Mouse (Mus musculus): ENCODE data around the gene Tra2b. TPM values are rescaled to one million over a fixed set of nuclear protein-coding genes. Genes with fewer than 3 reads are reported as not detected.
"Not testable (repeated sequence)": the region's sequence is repeated elsewhere in the genome, so short reads cannot be mapped to it uniquely, and the experiment has no call there.

The Tra2b gene
- polyA plus RNA-seq, 3 experiments from 2014 or later: 282 to 459 (median 451) TPM

DNA sequence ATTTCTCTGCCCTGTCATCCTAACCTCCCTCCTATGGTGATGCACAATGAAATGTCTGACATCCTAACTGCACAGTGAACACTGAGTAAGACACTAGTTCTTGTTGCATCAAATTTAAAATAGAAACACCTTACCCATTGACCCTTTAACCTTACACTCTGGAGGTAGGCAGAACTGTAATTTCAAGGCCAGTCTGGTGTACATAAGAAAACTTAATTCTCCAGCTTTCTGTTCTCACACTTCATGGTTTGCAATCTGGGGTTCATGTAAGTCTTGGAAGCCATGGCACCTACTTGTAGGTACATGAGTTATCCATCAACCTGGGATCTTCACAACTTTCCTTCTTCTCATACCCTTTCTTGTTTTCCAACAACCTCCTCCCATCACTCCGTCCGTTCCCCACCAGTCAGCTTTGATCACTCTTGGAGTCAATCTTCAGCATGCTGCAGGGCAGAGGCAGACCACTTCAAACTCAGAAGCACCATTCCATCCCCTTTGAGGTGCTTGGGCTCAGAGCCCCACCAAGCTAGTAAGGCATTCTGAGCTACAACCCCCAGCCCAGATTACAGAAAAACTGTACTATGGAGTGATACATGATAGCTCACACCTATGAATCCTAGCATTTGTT, 23.5 kb downstream of the Tra2b start:
- ATAC-seq: no peak

DNA sequence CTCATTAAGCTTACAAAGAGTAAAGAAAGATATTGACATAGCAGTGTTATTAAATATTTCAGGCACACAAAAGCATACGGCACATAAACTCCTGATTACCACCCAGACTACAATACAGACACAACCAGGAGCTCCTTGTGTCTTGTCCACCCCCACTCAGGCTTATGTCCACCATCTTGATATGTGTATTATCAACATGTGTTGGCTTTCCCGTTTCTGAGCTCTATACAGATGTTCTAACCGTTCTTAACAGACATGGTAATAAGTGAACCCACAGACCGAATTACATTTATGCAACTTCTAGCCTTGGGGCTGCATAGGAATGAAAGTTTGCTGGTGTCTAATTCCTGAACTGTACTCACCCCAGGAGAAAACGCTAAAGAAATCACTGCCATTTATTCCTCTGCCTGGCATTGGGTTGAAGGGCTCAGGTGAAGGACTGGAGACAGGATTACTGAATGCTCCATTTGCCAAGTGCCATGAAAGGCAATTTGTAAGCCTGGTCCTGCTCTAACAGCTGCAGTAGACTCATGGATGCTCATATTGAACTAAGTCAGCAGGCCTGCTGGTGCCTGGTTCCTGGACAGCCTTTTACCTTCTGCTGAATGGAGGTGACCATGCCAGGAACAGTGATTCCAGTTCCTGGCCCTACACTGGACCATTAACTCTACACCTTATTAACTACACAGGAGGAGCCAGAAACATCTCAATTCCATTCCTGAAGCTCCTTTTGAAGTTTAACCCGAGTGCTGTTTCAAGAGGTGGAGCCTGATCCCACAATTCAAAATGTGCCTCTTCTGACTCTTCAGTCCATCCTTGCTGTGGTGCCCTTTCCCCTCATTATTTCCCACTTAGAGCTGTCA, 24.2 kb downstream of the Tra2b start:
- ATAC-seq: no peak

DNA sequence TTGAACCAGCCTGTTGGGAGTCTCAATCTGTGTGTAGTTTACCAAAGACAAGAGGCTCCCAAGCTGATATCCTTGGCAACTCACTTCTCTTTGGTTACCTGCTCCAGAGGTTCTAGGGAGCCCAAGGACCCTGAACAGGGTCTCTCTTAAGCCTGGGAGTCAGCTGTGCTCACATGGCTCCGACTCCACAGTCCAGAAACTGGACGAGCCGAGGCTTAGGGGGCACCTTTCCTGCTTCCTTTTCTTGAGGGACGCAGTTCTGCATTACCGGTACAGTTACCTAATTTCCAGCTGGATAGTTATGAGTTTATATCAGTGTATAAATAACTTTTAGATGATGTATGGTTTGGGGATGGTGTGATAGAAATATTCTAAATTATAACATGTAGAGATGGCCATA, 24.9 kb downstream of the Tra2b start:
- no peak for ATAC-seq

DNA sequence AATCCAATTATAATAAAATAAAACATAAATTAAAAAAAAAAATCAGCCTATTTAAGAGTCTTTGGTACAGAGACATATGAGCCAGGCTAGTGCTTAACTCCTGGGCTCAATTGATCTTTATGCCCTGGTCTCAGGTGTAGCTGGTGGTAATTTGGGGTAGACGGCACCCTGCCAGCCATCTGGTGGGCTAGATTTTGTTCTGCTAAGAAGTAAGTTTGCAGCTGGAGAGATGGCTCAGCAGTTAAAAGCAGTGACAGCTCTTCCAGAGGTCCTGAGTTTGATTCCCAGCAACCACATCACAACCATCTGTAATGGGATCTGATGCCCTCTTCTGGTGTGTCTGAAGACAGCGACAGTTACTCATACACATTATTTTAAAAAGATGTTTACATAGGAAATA, 25.8 kb downstream of the Tra2b start:
- no peak for ATAC-seq

DNA sequence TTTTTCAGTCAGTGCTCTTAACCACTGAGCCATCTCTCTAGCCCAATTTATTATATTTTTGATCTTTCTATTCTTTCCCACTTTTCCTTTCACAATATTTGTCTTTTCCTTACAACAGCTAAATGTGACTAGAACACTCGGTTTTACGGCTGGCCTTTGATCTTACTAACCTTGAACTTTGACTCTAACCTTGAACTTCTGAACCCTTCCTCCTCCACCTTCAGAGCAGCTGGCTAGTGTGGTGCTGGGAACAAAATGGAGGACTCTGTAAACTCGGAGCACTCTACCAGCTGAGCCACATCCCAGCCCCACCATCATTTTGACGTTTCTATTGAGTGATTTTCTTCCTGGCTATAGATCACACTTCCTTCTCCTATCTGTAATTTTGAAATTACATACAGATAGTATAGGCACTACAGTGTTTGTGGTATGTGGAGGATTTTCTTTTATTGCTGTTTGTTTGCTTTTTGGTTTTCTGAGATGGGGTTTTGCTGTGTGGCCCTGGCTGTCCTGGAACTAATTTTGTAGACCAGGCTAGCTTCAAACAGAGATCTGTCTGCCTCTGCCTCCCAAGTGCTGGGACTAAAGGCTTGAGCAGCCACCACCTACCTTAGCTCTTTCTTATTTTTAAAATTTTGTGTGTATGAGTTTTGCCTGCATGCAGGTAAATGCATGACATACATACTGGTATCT, 26.7 kb downstream of the Tra2b start:
- ATAC-seq: peak; percentile 29

DNA sequence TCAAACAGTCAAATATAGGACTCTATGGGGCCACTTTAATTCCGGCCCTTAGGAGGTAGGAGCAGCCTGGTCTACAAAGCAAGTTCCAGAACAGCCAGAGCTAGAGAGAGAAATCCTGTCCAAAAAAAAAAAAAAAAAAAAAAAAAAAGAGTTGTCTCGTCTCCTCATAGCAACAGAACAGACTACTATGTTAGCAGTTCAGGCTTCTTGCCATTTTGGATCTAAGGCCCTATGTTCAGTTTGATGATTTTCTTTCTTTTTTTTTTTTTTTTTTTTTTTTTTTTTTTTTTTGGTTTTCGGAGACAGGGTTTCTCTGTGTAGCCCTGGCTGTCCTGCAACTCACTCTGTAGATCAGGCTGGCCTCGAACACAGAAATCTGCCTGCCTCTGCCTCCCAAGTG, 27.4 kb downstream of the Tra2b start:
- ATAC-seq: not testable (repeated sequence)

DNA sequence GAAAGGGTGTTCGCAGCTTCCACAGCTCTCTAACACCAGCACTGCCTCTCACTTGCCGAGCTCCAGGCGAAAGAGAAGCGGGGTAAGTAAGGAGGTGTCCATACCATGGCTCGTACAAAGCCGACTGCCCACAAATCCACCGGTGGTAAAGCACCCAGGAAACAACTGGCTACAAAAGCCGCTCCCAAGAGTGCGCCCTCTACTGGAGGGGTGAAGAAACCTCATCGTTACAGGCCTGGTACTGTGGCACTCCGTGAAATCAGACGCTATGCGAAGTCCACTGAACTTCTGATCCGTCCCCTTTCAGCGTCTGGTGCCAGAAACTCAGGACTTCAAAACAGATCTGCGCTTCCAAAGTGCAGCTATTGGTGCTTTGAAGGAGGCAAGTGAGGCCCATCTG, 29.0 kb downstream of the Tra2b start:
- ATAC-seq: no peak

DNA sequence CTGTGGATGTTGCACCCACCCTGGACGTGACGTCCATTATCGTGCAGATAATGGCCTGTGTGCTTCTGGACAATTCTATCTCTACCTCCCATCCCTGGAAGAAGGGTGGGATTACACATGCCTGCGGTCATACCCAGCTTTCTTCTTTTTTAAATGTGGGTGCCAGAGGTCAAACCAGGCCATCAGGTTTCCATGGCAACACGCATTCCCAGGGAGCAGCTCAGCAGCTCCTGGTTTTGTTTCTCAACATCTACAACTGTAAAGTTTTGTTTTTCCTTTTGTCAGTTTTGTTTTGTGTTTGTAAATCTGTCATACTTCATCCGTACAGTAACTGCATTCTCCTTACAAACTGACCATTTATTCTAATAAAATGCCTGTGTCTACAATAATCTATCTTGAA, 31.3 kb downstream of the Tra2b start:
- no peak for ATAC-seq

DNA sequence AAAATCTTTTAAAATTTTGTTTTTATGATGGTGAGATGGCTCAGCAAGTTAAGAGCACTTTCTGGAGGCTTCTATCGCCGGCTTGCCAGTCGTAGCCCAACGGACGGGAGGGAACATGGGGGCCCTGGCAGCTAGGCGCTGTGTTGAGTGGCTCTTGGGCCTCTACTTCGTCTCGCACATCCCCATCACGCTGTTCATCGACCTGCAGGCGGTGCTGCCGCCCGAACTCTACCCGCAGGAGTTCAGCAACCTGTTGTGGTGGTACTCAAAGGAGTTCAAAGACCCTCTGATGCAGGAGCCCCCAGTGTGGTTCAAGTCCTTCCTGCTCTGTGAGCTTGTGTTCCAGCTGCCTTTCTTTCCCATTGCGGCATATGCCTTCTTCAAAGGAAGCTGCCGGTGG, 35.5 kb downstream of the Tra2b start:
- ATAC-seq: not testable (repeated sequence)

DNA sequence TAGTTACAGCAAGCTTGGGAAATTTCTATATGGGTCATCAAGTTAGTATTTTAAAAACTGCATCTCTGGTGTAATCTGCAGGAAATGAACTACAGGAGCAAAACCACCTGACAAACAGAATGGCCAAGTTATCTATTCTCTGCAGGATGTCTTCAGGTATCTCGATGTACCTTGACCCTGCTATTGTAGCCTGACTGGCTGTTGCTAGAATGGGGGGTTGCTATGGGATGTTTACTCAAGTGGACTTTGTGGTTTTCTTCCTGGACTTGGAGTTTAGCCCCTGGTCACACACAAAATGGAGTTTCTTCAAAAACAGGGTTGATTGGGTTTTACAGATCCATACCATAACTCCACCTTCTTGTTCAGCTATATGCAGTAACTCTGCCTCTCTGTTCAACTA, 62.3 kb downstream of the Tra2b start:
- ATAC-seq: no peak

DNA sequence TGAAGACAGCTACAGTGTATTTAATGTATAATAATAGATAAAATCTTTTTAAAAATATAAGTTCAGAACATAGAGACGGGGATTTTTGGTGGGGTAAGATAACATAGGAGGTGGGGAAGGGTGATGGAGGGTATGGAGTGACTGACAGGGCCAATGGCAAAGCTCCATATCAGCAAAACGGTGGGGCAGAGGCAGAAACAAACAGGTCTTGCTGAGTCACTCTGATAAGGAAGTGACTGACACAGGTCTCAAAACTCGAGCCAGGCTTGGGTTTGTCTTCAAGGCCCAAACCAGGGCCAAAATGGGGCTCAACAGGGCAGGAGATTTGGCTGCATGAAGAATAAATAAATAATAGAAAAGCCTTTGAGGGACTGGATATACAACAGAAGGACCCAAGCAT, 63.9 kb downstream of the Tra2b start:
- no peak for ATAC-seq

DNA sequence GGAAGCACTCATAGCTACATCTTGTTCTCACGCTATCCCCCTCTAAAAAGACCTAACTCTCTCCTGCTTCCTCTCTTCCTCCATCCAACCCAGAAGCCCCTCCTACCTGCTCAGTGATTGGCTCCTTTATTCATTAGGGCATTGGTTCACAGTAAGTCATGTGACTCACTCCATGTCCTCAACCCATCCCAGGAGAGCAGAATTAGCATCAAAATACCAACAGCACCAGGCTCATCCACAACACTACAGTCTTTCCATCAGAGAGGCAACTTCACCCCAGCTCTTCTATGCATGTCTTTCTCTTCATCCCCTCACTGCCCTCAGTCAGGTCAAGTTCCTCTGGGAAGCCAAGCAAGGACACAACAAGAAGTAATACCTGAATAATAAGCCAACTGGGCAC, 65.3 kb downstream of the Tra2b start:
- ATAC-seq: no peak

Other genes with a start within 250 kb of the Tra2b start
- gene Igf2bp2, start 102.7 kb downstream of the Tra2b start, polyA plus RNA-seq (2017; shearing (Covaris generic)): under 1 TPM; 0.47 to 0.88 (median 0.54) TPM
- 1 to 10 TPM; 2.5 to 5.6 (median 5.2) TPM for gene Etv5, start 173.7 kb upstream of the Tra2b start, polyA plus RNA-seq (2017; shearing (Covaris generic))